Mouse (Mus musculus) megakaryocyte, embryonic 14.5 days (primary cell): Measurements from ENCODE around the gene St6galnac3. TPM values are rescaled to one million over a fixed set of nuclear protein-coding genes. Genes with fewer than 3 reads are reported as not detected.

Experiments
- H3K27me3 ChIP-seq: replicated peaks from 2 replicates; pipeline ENCODE3; 2012; ENCODE audit warnings: inconsistent platforms
- H3K36me3 ChIP-seq: replicated peaks from 2 replicates; pipeline ENCODE3; 2012; ENCODE audit warnings: low read length, inconsistent platforms, mixed read lengths
- H3K4me1 ChIP-seq: 2 replicates; pipeline ENCODE4 v1.6.1; 2012; ENCODE audit warnings: inconsistent platforms
- H3K4me3 ChIP-seq: replicated peaks from 2 replicates; pipeline ENCODE3; 2012; ENCODE audit warnings: moderate library complexity, mild to moderate bottlenecking, inconsistent platforms
- H3K9me3 ChIP-seq: 2 replicates; pipeline ENCODE4 v1.6.1; 2012; ENCODE audit warnings: inconsistent platforms
- FLI1 ChIP-seq: IDR thresholded peaks from 2 replicates; pipeline ENCODE4 v1.6.1; 2012; ENCODE audit warnings: low read length, inconsistent platforms, mixed read lengths
- GATA1 ChIP-seq: IDR thresholded peaks from 3 replicates; pipeline ENCODE4 v1.6.1; 2012; ENCODE audit warnings: mixed read lengths, low read length, inconsistent platforms, borderline replicate concordance
- polyA plus RNA-seq: library from polyadenylated mRNA; stranded (reverse); fragments of >175 nt; gene quantifications from 2 replicates; pipeline ENCODE4 v1.2.3, GENCODE M21; 2012; ENCODE audit warnings: low replicate concordance; ENCODE audit not compliant: insufficient read depth

The St6galnac3 gene
- polyA plus RNA-seq, 1 experiment = 0.04 TPM

DNA sequence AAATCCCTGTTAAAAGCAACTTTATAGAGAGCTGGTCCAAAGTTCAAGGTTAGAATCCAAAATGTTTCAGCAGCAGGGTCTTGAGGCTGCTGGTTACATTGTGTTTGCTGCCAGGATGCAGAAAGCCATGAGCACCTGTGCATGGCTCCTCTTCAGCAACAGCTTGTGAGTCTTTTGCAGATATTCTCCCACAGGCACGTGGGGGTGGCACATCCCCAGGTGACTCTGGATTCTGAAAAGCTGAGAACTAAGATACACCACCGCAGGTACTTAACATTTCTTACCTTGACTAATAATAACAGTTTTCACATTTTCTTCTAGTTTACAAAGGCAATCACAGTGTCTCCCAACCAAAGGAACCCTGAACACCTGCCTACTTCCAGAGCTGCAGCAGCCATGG is 387.8 kb downstream of the St6galnac3 start:
- Histone ChIP-seq H3K27me3 (no peaks in the 10 kb centered on the region), H3K4me3 (no peak overlapping the region), H3K4me1 (no peaks in the 10 kb centered on the region), H3K9me3 (peaks cover 10% of the 10 kb centered on the region; the same call in 1 of the 2 replicates), H3K36me3 (no peaks in the 10 kb centered on the region)
- TF ChIP-seq GATA1 (no peak), FLI1 (no peak)

DNA sequence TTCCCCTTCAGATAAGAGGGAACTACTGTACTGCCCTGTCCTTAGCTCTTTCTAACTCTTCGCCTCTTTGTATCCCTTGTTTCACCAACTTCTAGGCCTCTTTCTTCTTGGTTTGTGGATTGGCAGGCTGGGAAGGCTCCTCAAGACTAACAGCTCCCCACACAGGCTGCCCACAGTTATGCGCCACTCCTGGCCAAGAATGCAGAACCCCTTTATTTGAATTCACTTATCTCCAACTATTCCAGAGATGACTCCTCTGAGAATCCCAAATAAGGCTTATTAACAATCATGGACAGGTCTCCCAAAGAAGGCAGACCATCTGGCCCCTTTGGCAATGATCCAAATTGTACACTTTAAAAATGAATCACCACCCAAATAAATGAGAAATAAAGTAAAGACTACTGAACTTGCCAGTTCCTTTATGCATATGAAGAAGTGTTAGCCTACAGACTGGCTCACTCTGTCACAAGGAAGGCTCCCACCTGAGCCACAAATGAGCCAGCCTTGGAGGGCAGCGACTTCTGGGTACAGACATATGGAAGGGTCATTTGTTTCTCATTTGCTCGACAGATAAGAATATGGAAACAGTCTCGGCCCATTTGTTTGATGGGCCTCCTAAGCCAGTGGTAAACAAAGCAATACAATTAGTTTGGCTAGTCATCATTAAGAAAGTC is 390.7 kb downstream of the St6galnac3 start:
- H3K27me3 ChIP-seq = no peaks in the 10 kb centered on the region
- H3K4me3 ChIP-seq = no peak overlapping the region
- H3K4me1 ChIP-seq = no peaks in the 10 kb centered on the region
- no peaks in the 10 kb centered on the region for H3K36me3 ChIP-seq
- no peak for TF ChIP-seq GATA1
- no peak for TF ChIP-seq FLI1
- H3K9me3 ChIP-seq = peaks cover 15% of the 10 kb centered on the region

DNA sequence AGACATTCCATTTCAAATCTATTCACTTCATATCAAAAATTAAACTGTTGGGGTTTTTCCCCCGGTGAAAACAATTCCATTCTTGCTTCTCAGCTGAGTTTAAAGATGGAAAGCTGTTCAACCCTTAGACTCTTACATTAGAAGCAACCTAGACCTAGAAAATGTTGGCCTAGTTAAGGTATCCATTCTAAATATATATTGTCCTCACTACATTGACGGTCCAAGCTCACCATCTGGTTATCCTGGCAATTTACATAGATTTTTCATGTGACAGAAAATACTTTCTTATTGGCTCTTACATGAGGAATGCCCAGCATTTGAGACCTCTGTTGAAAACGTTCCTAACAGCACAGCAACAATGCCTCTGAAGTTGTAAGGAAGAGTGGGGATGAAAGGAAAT is 400.7 kb downstream of the St6galnac3 start:
- no peak for TF ChIP-seq GATA1
- no peak for TF ChIP-seq FLI1
- H3K4me1 ChIP-seq = no peaks in the 10 kb centered on the region
- peaks cover 9% of the 10 kb centered on the region; the same call in 1 of the 2 replicates for H3K9me3 ChIP-seq
- H3K27me3 ChIP-seq = no peaks in the 10 kb centered on the region
- no peaks in the 10 kb centered on the region for H3K36me3 ChIP-seq
- no peak overlapping the region for H3K4me3 ChIP-seq

GRCm38 (mm10) chr3:153323446-153323845 is 401.5 kb downstream of the St6galnac3 start:
- H3K36me3 ChIP-seq = no peaks in the 10 kb centered on the region
- no peak overlapping the region for H3K4me3 ChIP-seq
- H3K4me1 ChIP-seq = no peaks in the 10 kb centered on the region
- H3K27me3 ChIP-seq = no peaks in the 10 kb centered on the region
- H3K9me3 ChIP-seq = peaks cover 6% of the 10 kb centered on the region; the same call in 1 of the 2 replicates
- TF ChIP-seq GATA1 (no peak), FLI1 (no peak)

GRCm38 (mm10) chr3:153313583-153313982 is 411.4 kb downstream of the St6galnac3 start:
- peaks cover 9% of the 10 kb centered on the region for H3K9me3 ChIP-seq
- no peaks in the 10 kb centered on the region for H3K27me3 ChIP-seq
- no peaks in the 10 kb centered on the region for H3K36me3 ChIP-seq
- H3K4me3 ChIP-seq = no peak overlapping the region
- 0 out of 2 replicates have a peak, but pooled peaks cover 3% of the 10 kb centered on the region for H3K4me1 ChIP-seq
- no peak for TF ChIP-seq GATA1
- TF ChIP-seq FLI1 = no peak

DNA sequence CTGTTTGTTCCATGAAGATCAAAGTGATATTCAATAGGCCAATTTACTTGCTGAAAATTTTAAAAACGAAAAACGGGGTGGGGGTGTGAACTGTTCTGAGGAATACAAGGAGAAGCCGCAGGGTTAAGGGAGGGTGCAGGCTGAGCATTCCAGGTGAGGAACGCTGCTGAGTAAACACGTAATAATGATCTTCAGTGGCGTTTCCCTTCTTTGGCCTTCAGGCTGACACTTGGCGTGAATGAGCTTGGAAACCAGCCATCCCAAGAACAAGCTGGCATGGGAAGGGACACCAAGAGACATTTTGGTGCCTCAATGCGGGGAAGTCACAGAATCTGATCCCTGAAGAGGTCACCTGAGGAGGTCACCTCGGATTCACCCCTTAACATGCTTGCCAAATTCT is 411.8 kb downstream of the St6galnac3 start:
- H3K9me3 ChIP-seq = peaks cover 9% of the 10 kb centered on the region
- no peak for TF ChIP-seq GATA1
- no peak for TF ChIP-seq FLI1
- no peaks in the 10 kb centered on the region for H3K27me3 ChIP-seq
- H3K4me3 ChIP-seq = no peak overlapping the region
- H3K36me3 ChIP-seq = no peaks in the 10 kb centered on the region
- 0 out of 2 replicates have a peak, but pooled peaks cover 3% of the 10 kb centered on the region for H3K4me1 ChIP-seq

- no peaks in the 10 kb centered on the region for H3K36me3 ChIP-seq
- TF ChIP-seq GATA1 (no peak), FLI1 (no peak)
- peak overlapping the region; percentile 64 for H3K4me3 ChIP-seq
- H3K4me1 ChIP-seq = 0 out of 2 replicates have a peak, but pooled peaks cover 3% of the 10 kb centered on the region
- no peaks in the 10 kb centered on the region for H3K27me3 ChIP-seq
- peaks cover 13% of the 10 kb centered on the region for H3K9me3 ChIP-seq
These were observed 413.0 kb downstream of the St6galnac3 start for GRCm38 (mm10) chr3:153312006-153312405.

DNA sequence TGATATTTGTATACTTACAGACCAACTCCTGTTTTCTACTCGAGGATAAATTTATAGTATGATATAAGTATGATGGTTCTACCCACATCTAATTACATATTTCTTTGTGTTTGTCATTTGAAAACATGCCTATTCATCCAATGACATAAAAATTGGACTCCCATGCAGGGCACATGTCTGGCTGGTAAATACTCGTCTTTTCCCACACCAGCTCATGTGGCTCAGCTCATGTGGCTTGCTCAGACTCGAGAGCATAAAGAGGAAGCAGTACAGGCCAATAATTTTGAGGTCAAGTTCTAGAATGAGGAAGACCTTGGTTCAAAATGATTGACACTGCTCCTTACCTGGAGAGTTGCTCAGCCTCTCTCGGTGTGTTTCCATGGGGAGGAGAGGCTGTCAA is 416.6 kb downstream of the St6galnac3 start:
- Histone ChIP-seq H3K4me3 (no peak overlapping the region), H3K9me3 (peaks cover 14% of the 10 kb centered on the region), H3K27me3 (no peaks in the 10 kb centered on the region), H3K36me3 (no peaks in the 10 kb centered on the region), H3K4me1 (no peaks in the 10 kb centered on the region)
- TF ChIP-seq GATA1 = no peak
- TF ChIP-seq FLI1 = no peak

DNA sequence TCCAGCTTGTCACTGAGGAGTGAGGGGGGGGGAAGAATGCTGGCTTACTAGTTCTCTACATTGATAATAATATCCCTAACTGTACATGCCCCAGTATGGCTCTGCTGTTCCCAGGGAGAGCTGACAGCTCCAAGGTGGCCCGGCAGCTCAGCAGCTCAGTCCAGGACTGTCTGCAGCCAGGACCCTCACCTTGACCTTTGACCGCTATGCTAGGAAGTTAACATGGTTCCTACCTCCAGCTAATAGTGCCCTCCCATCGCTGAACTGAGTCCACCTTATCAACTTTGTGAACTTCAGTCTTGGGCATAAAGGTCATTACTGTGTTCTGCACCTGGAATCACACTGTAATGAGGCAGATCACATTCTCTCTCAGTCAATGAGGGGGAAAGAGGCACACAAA is 419.8 kb downstream of the St6galnac3 start:
- no peaks in the 10 kb centered on the region for H3K36me3 ChIP-seq
- TF ChIP-seq GATA1 (no peak), FLI1 (no peak)
- no peak overlapping the region for H3K4me3 ChIP-seq
- H3K9me3 ChIP-seq = peaks cover 20% of the 10 kb centered on the region
- no peaks in the 10 kb centered on the region for H3K27me3 ChIP-seq
- H3K4me1 ChIP-seq = peaks cover 4% of the 10 kb centered on the region; the same call in 1 of the 2 replicates

GRCm38 (mm10) chr3:153302376-153302775 is 422.6 kb downstream of the St6galnac3 start:
- no peaks in the 10 kb centered on the region for H3K27me3 ChIP-seq
- peaks cover 4% of the 10 kb centered on the region; the same call in 1 of the 2 replicates for H3K4me1 ChIP-seq
- peaks cover 16% of the 10 kb centered on the region for H3K9me3 ChIP-seq
- H3K4me3 ChIP-seq = no peak overlapping the region
- no peaks in the 10 kb centered on the region for H3K36me3 ChIP-seq
- TF ChIP-seq FLI1 (no peak), GATA1 (no peak)
